Mouse (Mus musculus): ENCODE results near the gene Serpine1. TPM values are rescaled to one million over a fixed set of nuclear protein-coding genes. Genes with fewer than 3 reads are reported as not detected.

The Serpine1 gene
- polyA plus RNA-seq, 1 experiment from 2014 or later: 0.33 TPM

DNA sequence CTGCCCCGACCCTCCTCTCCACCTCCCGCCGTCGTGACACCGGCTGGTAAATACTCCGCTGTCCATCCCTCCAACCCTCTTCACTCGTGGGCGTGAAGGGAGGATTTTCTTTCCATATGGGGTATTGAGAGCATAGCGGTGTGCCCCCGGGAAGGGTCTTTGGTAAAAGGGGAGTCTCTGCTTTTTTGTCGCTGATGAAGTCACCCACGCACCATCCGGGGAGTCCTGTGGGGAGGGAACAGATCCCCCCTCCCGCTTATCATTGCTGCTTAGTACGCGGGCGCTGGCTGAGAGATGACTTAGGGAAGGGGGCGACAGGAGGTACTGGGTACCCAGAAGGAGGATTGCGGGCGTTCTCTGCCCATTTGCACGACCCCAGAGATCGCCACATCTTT, 41.7 kb downstream of the Serpine1 start:
- H3K4me3 ChIP-seq (ENCODE audit: low read depth, low read length): peak overlapping the region; percentile 12; the same call in 1 of the 2 replicates
- no peaks in the 10 kb centered on the region for H3K36me3 ChIP-seq (ENCODE audit: control insufficient read depth, insufficient read depth, low read length)
- peak overlapping the region; percentile 50 for H3K4me2 ChIP-seq (replicated peaks; ENCODE audit: low read depth, low read length)
- no peak for ATAC-seq (ENCODE audit: insufficient number of reproducible peaks, insufficient read depth, low FRiP score, low read depth)
- no peaks in the 10 kb centered on the region for H3K9me3 ChIP-seq (ENCODE audit: control insufficient read depth, low read depth, low read length)
- H3K9ac ChIP-seq (replicated peaks; ENCODE audit: low read depth, low read length): no peak overlapping the region
- 14% methylated on average over 22 of the region's 22 CpGs for WGBS
- H3K27ac ChIP-seq (ENCODE audit: low read length): no peak overlapping the region
- H3K27me3 ChIP-seq (ENCODE audit: control insufficient read depth, insufficient read depth, low read length): peaks cover 41% of the 10 kb centered on the region
- H3K4me1 ChIP-seq (ENCODE audit: control insufficient read depth, insufficient read depth, low read length): peaks cover 20% of the 10 kb centered on the region

DNA sequence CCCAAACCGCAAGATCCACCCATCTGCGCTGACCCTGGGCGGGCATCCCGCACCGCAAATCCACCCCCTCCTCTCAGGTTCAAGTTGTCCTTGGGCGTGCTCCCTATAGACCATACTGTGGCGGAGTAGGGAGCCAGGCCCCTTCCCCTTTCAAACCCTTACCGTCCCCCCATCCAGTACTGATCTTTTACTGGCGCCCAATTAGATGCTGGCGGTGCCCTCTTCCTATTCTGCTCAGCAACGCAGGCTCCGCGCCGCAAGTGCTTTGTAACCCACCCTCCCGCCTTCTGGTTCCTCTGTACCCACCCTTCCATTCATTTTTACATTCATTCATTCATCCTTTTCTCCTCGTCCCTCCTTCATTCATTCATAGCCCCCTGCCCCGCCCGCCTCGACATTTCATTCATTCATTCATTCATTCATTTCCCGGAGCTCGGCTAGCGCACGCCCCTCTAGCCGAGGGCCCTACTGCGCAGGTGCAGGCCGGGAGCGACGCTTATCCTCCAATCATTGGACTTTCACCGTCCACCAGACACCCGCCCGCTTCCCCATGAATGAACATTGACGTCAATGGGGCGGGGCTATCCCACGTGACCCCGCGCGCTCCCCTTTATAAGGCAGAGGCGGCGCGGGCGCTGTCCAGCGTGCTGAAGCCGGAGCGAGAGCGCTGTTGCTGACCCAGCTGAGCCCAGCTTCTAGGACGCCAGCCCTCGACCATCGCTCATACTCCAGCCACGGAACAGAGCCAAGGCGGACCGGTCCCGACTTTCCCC, 42.2 kb downstream of the Serpine1 start:
- ATAC-seq (ENCODE audit: insufficient number of reproducible peaks, insufficient read depth, low FRiP score, low read depth): peak; percentile 82
- WGBS: under 1% methylated on average over 52 of the region's 52 CpGs
- Histone ChIP-seq H3K4me3 (ENCODE audit: low read depth, low read length) (peak overlapping the region; percentile 29), H3K4me1 (ENCODE audit: control insufficient read depth, insufficient read depth, low read length) (peaks cover 20% of the 10 kb centered on the region), H3K36me3 (ENCODE audit: control insufficient read depth, insufficient read depth, low read length) (no peaks in the 10 kb centered on the region), H3K27ac (ENCODE audit: low read length) (no peak overlapping the region), H3K27me3 (ENCODE audit: control insufficient read depth, insufficient read depth, low read length) (peaks cover 47% of the 10 kb centered on the region), H3K4me2 (replicated peaks; ENCODE audit: low read depth, low read length) (peak overlapping the region; percentile 50), H3K9ac (replicated peaks; ENCODE audit: low read depth, low read length) (no peak overlapping the region), H3K9me3 (ENCODE audit: control insufficient read depth, low read depth, low read length) (no peaks in the 10 kb centered on the region)

DNA sequence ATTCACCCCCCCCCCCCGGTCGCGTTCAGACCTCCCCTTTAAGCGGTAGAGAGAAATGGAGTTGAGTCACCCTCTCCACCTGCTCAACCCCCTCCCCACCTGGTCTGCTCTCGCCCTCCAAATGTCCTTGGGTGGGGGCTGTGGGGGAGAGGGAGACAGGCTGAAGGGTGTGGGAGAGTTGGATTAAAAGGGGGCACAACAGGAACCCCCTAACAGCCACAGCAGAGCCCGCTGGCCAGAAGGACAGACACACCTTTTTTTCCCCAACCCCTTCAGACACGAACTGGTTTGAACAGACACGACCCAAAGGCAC, 42.8 kb downstream of the Serpine1 start:
- H3K4me2 ChIP-seq (replicated peaks; ENCODE audit: low read depth, low read length): peak overlapping the region; percentile 50; the same call in 1 of the 2 replicates

DNA sequence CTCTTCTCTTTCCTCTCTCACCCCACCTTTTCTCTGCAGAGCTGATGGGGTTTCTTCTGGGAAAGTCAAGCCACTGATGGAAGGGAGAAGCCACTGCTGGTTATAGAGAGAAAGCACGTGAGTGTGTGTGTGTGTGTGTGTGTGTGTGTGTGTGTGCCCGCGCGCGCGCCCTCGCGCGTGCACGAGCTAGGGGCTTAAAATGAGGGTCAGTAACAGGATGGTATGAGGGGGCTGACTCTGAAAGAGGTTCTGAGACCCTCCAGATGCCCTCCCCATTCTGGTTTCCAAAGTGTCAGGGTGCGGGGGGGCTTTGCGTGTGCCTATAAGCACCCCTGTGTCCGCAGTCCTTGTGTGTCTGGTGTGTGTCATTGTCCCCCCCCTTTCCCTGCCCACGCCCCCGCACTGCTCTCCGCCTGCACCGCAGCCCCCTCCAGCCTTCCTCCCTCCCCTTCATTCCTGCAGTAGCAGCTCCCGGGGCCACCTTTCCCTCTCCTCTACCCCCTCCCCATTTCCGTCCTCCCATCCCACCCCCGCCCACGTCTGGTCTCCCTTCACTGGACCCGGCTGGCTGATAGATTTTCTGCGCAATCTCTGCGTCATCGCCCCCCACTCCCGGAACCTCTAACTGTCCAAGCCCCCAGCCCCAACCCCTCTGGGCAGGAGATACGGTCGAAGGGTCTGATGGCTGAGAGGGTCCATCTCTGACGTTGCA, 43.4 kb downstream of the Serpine1 start:
- H3K27me3 ChIP-seq (ENCODE audit: control insufficient read depth, insufficient read depth, low read length): peaks cover 53% of the 10 kb centered on the region
- H3K36me3 ChIP-seq (ENCODE audit: control insufficient read depth, insufficient read depth, low read length): no peaks in the 10 kb centered on the region
- H3K9me3 ChIP-seq (ENCODE audit: control insufficient read depth, low read depth, low read length): no peaks in the 10 kb centered on the region
- WGBS: 8% methylated on average over 26 of the region's 29 CpGs
- no peak overlapping the region for H3K4me3 ChIP-seq (ENCODE audit: low read depth, low read length)
- H3K4me2 ChIP-seq (replicated peaks; ENCODE audit: low read depth, low read length): no peak overlapping the region
- H3K27ac ChIP-seq (ENCODE audit: low read length): no peak overlapping the region
- no peak for ATAC-seq (ENCODE audit: insufficient number of reproducible peaks, insufficient read depth, low FRiP score, low read depth)
- no peak overlapping the region for H3K9ac ChIP-seq (replicated peaks; ENCODE audit: low read depth, low read length)
- H3K4me1 ChIP-seq (ENCODE audit: control insufficient read depth, insufficient read depth, low read length): peaks cover 20% of the 10 kb centered on the region

More for the DNA sequence above, 42.8 kb downstream of the Serpine1 start:
- Histone ChIP-seq H3K27ac (ENCODE audit: low read length) (no peak overlapping the region), H3K4me1 (ENCODE audit: control insufficient read depth, insufficient read depth, low read length) (peaks cover 20% of the 10 kb centered on the region), H3K9ac (replicated peaks; ENCODE audit: low read depth, low read length) (no peak overlapping the region), H3K9me3 (ENCODE audit: control insufficient read depth, low read depth, low read length) (no peaks in the 10 kb centered on the region), H3K4me3 (ENCODE audit: low read depth, low read length) (no peak overlapping the region), H3K36me3 (ENCODE audit: control insufficient read depth, insufficient read depth, low read length) (no peaks in the 10 kb centered on the region), H3K27me3 (ENCODE audit: control insufficient read depth, insufficient read depth, low read length) (peaks cover 50% of the 10 kb centered on the region)
- no peak for ATAC-seq (ENCODE audit: insufficient number of reproducible peaks, insufficient read depth, low FRiP score, low read depth)
- WGBS: 3% methylated on average over 8 of the region's 8 CpGs

DNA sequence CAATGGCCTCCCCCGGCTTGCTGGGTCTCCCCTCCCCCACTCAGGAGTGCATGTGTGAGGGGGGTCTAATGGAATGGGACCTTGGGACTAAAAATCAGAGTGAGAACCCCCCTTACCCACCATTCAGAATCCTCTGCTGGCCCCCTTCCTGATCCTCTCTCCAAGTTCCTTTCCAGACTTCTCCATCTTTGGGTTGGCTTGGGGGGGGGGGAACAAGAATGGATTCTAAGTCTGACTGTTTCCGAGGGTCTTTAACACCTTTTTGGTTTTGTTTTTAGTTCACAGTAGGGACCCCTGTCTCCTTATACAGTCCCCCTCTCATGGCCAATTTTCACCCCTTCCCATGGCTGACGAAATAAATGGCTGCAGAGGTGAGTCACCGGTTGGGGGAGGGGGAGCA, 46.0 kb downstream of the Serpine1 start, which contains the start of gene Vgf:
TSS of gene Vgf (plus strand) at position 301 of the 400 bp plus-strand sequence.
- 25% methylated on average over 4 of the region's 4 CpGs for WGBS

DNA sequence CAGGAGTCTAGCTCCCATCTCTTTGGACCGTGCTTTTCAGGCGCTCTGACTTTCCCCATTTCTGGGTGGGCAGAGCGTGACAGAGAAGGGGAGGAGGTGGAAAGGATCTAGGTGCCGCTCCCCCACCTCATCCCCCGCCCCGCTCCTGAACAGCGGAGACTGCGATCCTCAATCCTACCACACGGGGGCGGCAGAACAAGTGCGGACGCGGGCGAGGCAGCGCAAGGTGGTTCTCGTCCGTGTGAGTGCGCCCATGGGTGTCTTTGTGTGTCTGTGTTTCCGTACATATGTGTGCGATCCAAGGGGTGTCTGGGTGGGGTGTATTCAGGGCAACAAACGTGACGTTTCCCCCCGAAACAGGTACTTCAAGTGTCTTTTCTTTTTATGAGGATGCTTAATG, 46.9 kb downstream of the Serpine1 start:
- peaks cover 33% of the 10 kb centered on the region for H3K27me3 ChIP-seq (ENCODE audit: control insufficient read depth, insufficient read depth, low read length)
- H3K4me2 ChIP-seq (replicated peaks; ENCODE audit: low read depth, low read length): no peak overlapping the region
- WGBS: under 1% methylated on average over 23 of the region's 23 CpGs
- H3K9me3 ChIP-seq (ENCODE audit: control insufficient read depth, low read depth, low read length): no peaks in the 10 kb centered on the region
- H3K9ac ChIP-seq (replicated peaks; ENCODE audit: low read depth, low read length): no peak overlapping the region
- ATAC-seq (ENCODE audit: insufficient number of reproducible peaks, insufficient read depth, low FRiP score, low read depth): no peak
- H3K27ac ChIP-seq (ENCODE audit: low read length): no peak overlapping the region
- H3K4me1 ChIP-seq (ENCODE audit: control insufficient read depth, insufficient read depth, low read length): peaks cover 6% of the 10 kb centered on the region; the same call in 1 of the 2 replicates
- no peaks in the 10 kb centered on the region for H3K36me3 ChIP-seq (ENCODE audit: control insufficient read depth, insufficient read depth, low read length)
- no peak overlapping the region for H3K4me3 ChIP-seq (ENCODE audit: low read depth, low read length)

More for the DNA sequence above, 46.0 kb downstream of the Serpine1 start, which contains the start of gene Vgf:
- Histone ChIP-seq H3K4me2 (replicated peaks; ENCODE audit: low read depth, low read length) (no peak within 1 kb of the TSS), H3K27me3 (ENCODE audit: control insufficient read depth, insufficient read depth, low read length) (peaks cover 42% of the 10 kb centered on the region), H3K4me1 (ENCODE audit: control insufficient read depth, insufficient read depth, low read length) (peaks cover 7% of the 10 kb centered on the region), H3K9me3 (ENCODE audit: control insufficient read depth, low read depth, low read length) (no peaks in the 10 kb centered on the region), H3K27ac (ENCODE audit: low read length) (no peak within 1 kb of the TSS), H3K9ac (replicated peaks; ENCODE audit: low read depth, low read length) (no peak within 1 kb of the TSS), H3K36me3 (ENCODE audit: control insufficient read depth, insufficient read depth, low read length) (no peaks in the 10 kb centered on the region), H3K4me3 (ENCODE audit: low read depth, low read length) (no peak within 1 kb of the TSS)
- no peak for ATAC-seq (ENCODE audit: insufficient number of reproducible peaks, insufficient read depth, low FRiP score, low read depth)

DNA sequence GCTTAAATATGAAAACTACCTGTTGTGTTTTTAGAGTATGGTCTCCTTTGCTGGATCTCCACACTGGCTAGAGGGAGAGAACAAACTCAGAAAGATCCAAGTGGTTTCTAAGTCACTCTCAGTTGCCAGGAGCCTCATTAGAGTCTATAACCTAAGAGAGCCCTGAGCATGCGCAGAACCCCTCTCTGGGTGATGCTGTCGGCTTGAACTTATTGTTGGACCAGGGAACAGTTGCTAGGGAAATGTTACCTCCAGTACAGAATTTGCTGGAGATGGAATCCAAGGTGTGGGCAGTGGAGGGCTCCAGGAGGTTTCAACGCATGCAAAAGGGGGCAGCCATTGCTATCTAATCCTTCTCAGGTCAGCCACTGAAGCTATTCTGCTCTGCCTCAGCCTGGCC, 47.8 kb downstream of the Serpine1 start:
- H3K4me3 ChIP-seq (ENCODE audit: low read depth, low read length): no peak overlapping the region
- no peak overlapping the region for H3K9ac ChIP-seq (replicated peaks; ENCODE audit: low read depth, low read length)
- H3K27me3 ChIP-seq (ENCODE audit: control insufficient read depth, insufficient read depth, low read length): peaks cover 26% of the 10 kb centered on the region
- H3K36me3 ChIP-seq (ENCODE audit: control insufficient read depth, insufficient read depth, low read length): no peaks in the 10 kb centered on the region
- 55% methylated on average over 3 of the region's 3 CpGs for WGBS
- H3K4me2 ChIP-seq (replicated peaks; ENCODE audit: low read depth, low read length): no peak overlapping the region
- H3K27ac ChIP-seq (ENCODE audit: low read length): no peak overlapping the region
- no peaks in the 10 kb centered on the region for H3K9me3 ChIP-seq (ENCODE audit: control insufficient read depth, low read depth, low read length)
- H3K4me1 ChIP-seq (ENCODE audit: control insufficient read depth, insufficient read depth, low read length): no peaks in the 10 kb centered on the region; the same call in 1 of the 2 replicates
- ATAC-seq (ENCODE audit: insufficient number of reproducible peaks, insufficient read depth, low FRiP score, low read depth): no peak

DNA sequence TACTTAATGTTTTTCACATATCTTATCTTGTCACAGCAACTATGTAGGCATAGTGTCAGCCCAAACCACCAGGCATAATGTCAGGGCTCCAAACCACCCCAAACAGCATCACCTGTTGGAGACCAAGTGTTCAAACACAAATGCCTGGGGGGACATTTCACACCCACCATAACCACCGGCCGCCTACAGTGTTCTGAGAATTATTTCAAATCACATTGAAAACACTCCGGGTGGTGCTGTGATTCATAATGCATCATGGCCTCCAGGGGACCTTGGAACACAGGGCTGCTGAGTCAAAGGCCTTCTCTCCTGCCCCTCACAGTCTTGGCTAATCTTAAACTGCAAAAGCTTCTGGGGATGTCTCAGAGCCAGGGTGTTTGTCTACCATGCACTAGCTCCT, 56.2 kb downstream of the Serpine1 start:
- ATAC-seq (ENCODE audit: insufficient number of reproducible peaks, insufficient read depth, low FRiP score, low read depth): no peak
- Histone ChIP-seq H3K9me3 (ENCODE audit: control insufficient read depth, low read depth, low read length) (no peaks in the 10 kb centered on the region), H3K27ac (ENCODE audit: low read length) (no peak overlapping the region), H3K4me3 (ENCODE audit: low read depth, low read length) (no peak overlapping the region), H3K4me2 (replicated peaks; ENCODE audit: low read depth, low read length) (no peak overlapping the region), H3K36me3 (ENCODE audit: control insufficient read depth, insufficient read depth, low read length) (no peaks in the 10 kb centered on the region), H3K4me1 (ENCODE audit: control insufficient read depth, insufficient read depth, low read length) (no peaks in the 10 kb centered on the region), H3K9ac (replicated peaks; ENCODE audit: low read depth, low read length) (no peak overlapping the region), H3K27me3 (ENCODE audit: control insufficient read depth, insufficient read depth, low read length) (no peaks in the 10 kb centered on the region)
- 88% methylated on average over 3 of the region's 3 CpGs for WGBS

Measured in stomach, embryonic 14.5 days (tissue).